8 mouse cellular contexts compared by ENCODE assay signal in genomic region chr13:23756790-23757189, GRCm38 (mm10). TPM values are rescaled to one million over a fixed set of nuclear protein-coding genes. Genes with fewer than 3 reads are reported as not detected.
A peak's percentile ranks its signal among the peaks of the same experiment; 100 is the strongest.
DNase-seq lines count a peak whose midpoint lies in the region; ATAC-seq lines count a peak whose summit lies in the region.

Gene Hist1h4b, plus strand, starts transcription at chr13:23757013.

- intact Hi-C loops in left cerebral cortex, postnatal 10 days (cut with DNase I) = loop anchor here (10.0 kb wide), 1 partner anchor 202 kb away; the partner anchor contains the start of genes Hist1h1d and Hist1h4f

- peak within 1 kb of the TSS; percentile 63 for H3K4me2 ChIP-seq in intestine, embryonic 14.5 days (ENCODE audit: low read length)

- H3K9ac ChIP-seq in intestine, embryonic 14.5 days (ENCODE audit: low read length) = peak within 1 kb of the TSS; percentile 49

- H3K27me3 ChIP-seq in intestine, embryonic 14.5 days (replicated peaks; ENCODE audit: control insufficient read depth, insufficient read depth, low read length) = no peaks in the 10 kb centered on the region

- H3K9me3 ChIP-seq in intestine, embryonic 14.5 days (ENCODE audit: control insufficient read depth, low read length) = no peaks in the 10 kb centered on the region

- no peaks in the 10 kb centered on the region for H3K36me3 ChIP-seq in intestine, embryonic 14.5 days (ENCODE audit: control insufficient read depth, insufficient read depth, low read length)

- H3K4me3 ChIP-seq in intestine, embryonic 14.5 days (ENCODE audit: low read depth, low read length) = peak within 1 kb of the TSS; percentile 39

- peak; percentile 70 for ATAC-seq in intestine, embryonic 14.5 days (replicated peaks; ENCODE audit: low FRiP score, low TSS enrichment, low read depth)
- peak; percentile 51 for ATAC-seq in megakaryocyte progenitor cell, adult 5-6 weeks (replicated peaks; ENCODE audit: poor library complexity)

- H3K4me1 ChIP-seq in intestine, embryonic 14.5 days (replicated peaks; ENCODE audit: control insufficient read depth, insufficient read depth, low read length) = peaks cover 9% of the 10 kb centered on the region

- H3K27ac ChIP-seq in intestine, embryonic 14.5 days (ENCODE audit: low read depth) = peak within 1 kb of the TSS; percentile 85

- 0% methylated on average over 14 of the region's 22 CpGs for WGBS in intestine, embryonic 14.5 days

- peak; percentile 81 for DNase-seq in ovary, adult 18-20 months (ENCODE audit: low spot score)
- no peak for DNase-seq in ovary, postnatal 10 days (ENCODE audit: low spot score)
- peak; percentile 96 for DNase-seq in embryo, embryonic 11 days
- peak; percentile 65 for DNase-seq in gastrocnemius, postnatal 25 days
- DNase-seq in intestine, embryonic 14.5 days (ENCODE audit: low spot score) = peak; percentile 98
- peak; percentile 87 to 94 for DNase-seq in left cerebral cortex, postnatal 10 days (ENCODE audit: extremely low spot score in 1 of 2, low spot score in 2 of 2)
- peak; percentile 89 to 91 for DNase-seq in right cerebral cortex, postnatal 36 days (ENCODE audit: low spot score in 2 of 2)

RNA-seq across cellular contexts. Expression of gene Hist1h4b, which starts in this region (rescaled TPM):
- total RNA-seq in gastrocnemius, postnatal 25 days (2021) = 10 to 100 TPM in 1 of 2 experiments, 1 to 10 TPM in 1; 8.6 to 18.2 TPM
- polyA plus RNA-seq in intestine, embryonic 14.5 days (2014; fragmentation: Nextera tagmentation; extraction: Ambion mirVana) = 3.9 and 6.4 TPM in 2 replicates
- total RNA-seq in left cerebral cortex, postnatal 10 days (2021) = 10 to 100 TPM; 79.7 to 80.1 TPM
- 33.6 and 56.1 TPM in 2 replicates for total RNA-seq in megakaryocyte progenitor cell, adult 5-6 weeks (2015)
- total RNA-seq in megakaryocyte progenitor cell, adult 5-6 weeks (2017) = 548 and 759 TPM in 2 replicates
